Mouse (Mus musculus) cerebellum, adult 9-11 months (tissue): ENCODE measurements around the gene Serpina3n.
"Not testable (repeated sequence)": the region's sequence is repeated elsewhere in the genome, so short reads cannot be mapped to it uniquely, and the experiment has no call there.

Source experiments
- DNase-seq: peaks from one replicate; pipeline ENCODE4 v3.0.0; 2022

Serpina3n gene

GRCm38 (mm10) chr12:104433951-104434735, 27.6 kb downstream of the Serpina3n start:
- DNase-seq = no peak

- DNase-seq = peak; percentile 75
Measured at GRCm38 (mm10) chr12:104440087-104440760, 33.7 kb downstream of the Serpina3n start.

DNA sequence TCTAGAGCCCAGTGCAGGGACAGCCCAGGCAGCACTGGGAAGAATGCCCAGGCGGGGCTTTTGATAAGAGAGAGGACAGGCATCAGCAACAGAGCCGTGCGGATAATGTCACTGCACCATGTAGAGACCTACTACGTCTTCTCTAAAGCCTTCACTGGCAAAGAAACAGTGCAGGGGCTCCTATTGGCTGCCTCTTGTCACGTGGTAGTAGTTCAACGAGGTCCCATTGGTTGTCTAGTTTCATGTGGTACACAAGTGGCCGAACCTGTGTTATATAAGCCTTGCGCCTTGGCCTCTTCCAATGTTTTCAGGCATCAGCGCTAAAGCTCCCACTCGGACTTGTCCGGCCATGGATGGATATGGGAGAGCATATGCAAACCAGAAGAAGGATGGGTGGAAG, 37.2 kb downstream of the Serpina3n start:
- no peak for DNase-seq

GRCm38 (mm10) chr12:104447056-104447455, 40.5 kb downstream of the Serpina3n start:
- not testable (repeated sequence) for DNase-seq

- DNase-seq = no peak
Measured at GRCm38 (mm10) chr12:104448099-104448498, 41.6 kb downstream of the Serpina3n start.

GRCm38 (mm10) chr12:104450257-104450656, 43.7 kb downstream of the Serpina3n start:
- DNase-seq = no peak

DNA sequence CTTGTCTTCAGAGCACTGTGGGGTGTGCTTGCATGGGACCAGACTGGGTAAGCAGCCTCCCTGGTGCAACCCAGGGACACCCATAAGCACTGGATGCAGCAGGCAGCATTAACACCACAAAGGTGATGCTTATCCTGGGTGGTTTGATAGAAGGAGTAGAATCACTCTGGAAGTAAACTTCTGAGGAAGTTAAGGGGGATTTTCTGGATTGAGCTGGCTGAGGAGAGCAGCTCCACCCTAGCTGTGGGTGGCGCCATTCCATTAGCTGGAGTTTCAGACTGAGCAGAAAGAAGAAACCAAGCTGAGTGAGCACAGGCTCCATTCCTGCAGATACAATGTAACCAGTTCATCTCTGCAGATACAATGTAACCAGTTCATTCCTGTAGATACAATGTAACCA, 46.5 kb downstream of the Serpina3n start:
- DNase-seq = no peak

- no peak for DNase-seq
Measured at GRCm38 (mm10) chr12:104459377-104459776, 52.8 kb downstream of the Serpina3n start.

DNA sequence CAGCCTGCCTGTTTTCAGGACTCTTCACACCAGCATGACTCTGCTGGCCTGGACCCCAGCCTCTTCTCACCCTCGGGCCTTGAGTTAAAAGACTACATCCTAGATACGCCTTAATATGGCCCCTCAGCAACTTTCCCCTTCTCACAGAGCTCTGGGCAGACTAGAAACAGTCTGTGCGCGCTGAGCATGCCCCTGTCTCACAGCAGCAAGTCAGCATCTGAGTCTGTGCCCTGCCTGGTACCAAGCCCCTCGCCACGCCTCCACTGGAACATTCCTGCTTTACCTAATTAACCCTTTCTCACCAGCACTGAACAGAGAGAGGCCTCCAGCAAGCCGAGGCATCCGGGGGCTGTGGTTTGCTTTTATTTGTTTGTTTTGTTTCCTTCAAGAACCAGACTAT, 54.8 kb downstream of the Serpina3n start:
- DNase-seq = no peak
